Mouse (Mus musculus) forebrain, postnatal 0 days (tissue): ENCODE data around the gene Cnih3. TPM values are rescaled to one million over a fixed set of nuclear protein-coding genes. Genes with fewer than 3 reads are reported as not detected.

Source experiments
- ATAC-seq: fragments of 200-750 bp; cut with Nextera tagmentation; 2 replicates; pipeline ENCODE4 v1.8.0; 2017; ENCODE audit warnings: mild to moderate bottlenecking, moderate library complexity
- DNase-seq: peaks from one replicate; pipeline ENCODE4 v3.0.0-alpha.2; 2015
- H3K27ac ChIP-seq: fragments of 300-500 bp; sonication (generic); 2 replicates; pipeline ENCODE4 v1.5.1; 2014; ENCODE audit warnings: low read depth, mild to moderate bottlenecking, antibody characterized with exemption, low read length, moderate library complexity, mixed read lengths
- H3K27me3 ChIP-seq: fragments of 300-500 bp; sonication (generic); 2 replicates; pipeline ENCODE4 v1.6.1; 2014; ENCODE audit warnings: mild to moderate bottlenecking, low read length, mixed read lengths; ENCODE audit not compliant: insufficient read depth
- H3K36me3 ChIP-seq: fragments of 300-500 bp; sonication (generic); 2 replicates; pipeline ENCODE4 v1.6.1; 2014; ENCODE audit warnings: mild to moderate bottlenecking, moderate library complexity; ENCODE audit not compliant: insufficient read depth
- H3K4me1 ChIP-seq: fragments of 300-500 bp; sonication (generic); 2 replicates; pipeline ENCODE4 v1.6.1; 2014; ENCODE audit warnings: antibody characterized with exemption; ENCODE audit not compliant: insufficient read depth
- H3K4me2 ChIP-seq: fragments of 300-500 bp; sonication (generic); 2 replicates; pipeline ENCODE4 v1.6.1; 2014; ENCODE audit warnings: low read depth, mild to moderate bottlenecking, moderate library complexity
- H3K4me3 ChIP-seq: fragments of 300-500 bp; sonication (generic); 2 replicates; pipeline ENCODE4 v1.5.1; 2014; ENCODE audit warnings: low read depth, low read length, mixed read lengths
- H3K9ac ChIP-seq: fragments of 300-500 bp; sonication (generic); 2 replicates; pipeline ENCODE4 v1.6.1; 2014; ENCODE audit warnings: mild to moderate bottlenecking
- H3K9me3 ChIP-seq: fragments of 300-500 bp; sonication (generic); 2 replicates; pipeline ENCODE4 v1.6.1; 2016; ENCODE audit warnings: low read length
- CTCF ChIP-seq: sonication (generic); IDR thresholded peaks from 2 replicates; pipeline ENCODE4 v1.5.1; 2016; ENCODE audit warnings: antibody characterized with exemption, control low read depth, low read depth
- WGBS: fragments of 180-500 bp; shearing (Covaris S2); extraction: QIAGEN DNeasy Blood & Tissue Kit; methylation state at CpG from one replicate; pipeline ENCODE4 v1.1.7; 2014; 5-methylcytosine and 5-hydroxymethylcytosine counted together
- polyA plus RNA-seq: library from polyadenylated mRNA; unstranded; fragments of >200 nt; fragmentation: Nextera tagmentation; extraction: Ambion mirVana; gene quantifications from 2 replicates; pipeline ENCODE4 v1.2.1, GENCODE M21; 2015
- total RNA-seq: library from RNA; depleted of rRNA; stranded (reverse); fragments of >200 nt; gene quantifications from 2 replicates; pipeline ENCODE4 v1.2.3, GENCODE M21; 2014

Cnih3 gene
- total and polyA plus RNA-seq, 2 experiments from 2014 or later = 49.3 to 62.4 TPM

GRCm38 (mm10) chr1:181329110-181329509, 23.3 kb upstream of the Cnih3 start:
- no peak for DNase-seq
- Histone ChIP-seq H3K9ac (no peak overlapping the region), H3K27ac (no peak overlapping the region), H3K4me1 (peaks cover 4% of the 10 kb centered on the region; the same call in 1 of the 2 replicates), H3K4me3 (no peak overlapping the region), H3K4me2 (no peak overlapping the region), H3K9me3 (no peaks in the 10 kb centered on the region), H3K27me3 (no peaks in the 10 kb centered on the region), H3K36me3 (no peaks in the 10 kb centered on the region)
- no peak for ATAC-seq
- WGBS = 75% methylated on average over 3 of the region's 3 CpGs
- no peak for TF ChIP-seq CTCF

GRCm38 (mm10) chr1:181332597-181332996, 19.8 kb upstream of the Cnih3 start:
- no peak for DNase-seq
- H3K27ac ChIP-seq = no peak overlapping the region
- no peaks in the 10 kb centered on the region for H3K9me3 ChIP-seq
- H3K4me1 ChIP-seq = no peaks in the 10 kb centered on the region
- 30% methylated on average over 2 of the region's 2 CpGs for WGBS
- ATAC-seq = no peak
- H3K4me3 ChIP-seq = no peak overlapping the region
- no peak for TF ChIP-seq CTCF
- H3K9ac ChIP-seq = no peak overlapping the region
- no peak overlapping the region for H3K4me2 ChIP-seq
- H3K36me3 ChIP-seq = no peaks in the 10 kb centered on the region
- no peaks in the 10 kb centered on the region for H3K27me3 ChIP-seq

- Histone ChIP-seq H3K36me3 (no peaks in the 10 kb centered on the region), H3K9me3 (no peaks in the 10 kb centered on the region), H3K4me1 (no peaks in the 10 kb centered on the region), H3K4me3 (no peak overlapping the region), H3K27me3 (no peaks in the 10 kb centered on the region), H3K4me2 (no peak overlapping the region), H3K9ac (no peak overlapping the region), H3K27ac (no peak overlapping the region)
- TF ChIP-seq CTCF = peak; percentile 26; the same call in 1 of the 2 replicates
- 88% methylated on average over 6 of the region's 6 CpGs for WGBS
- DNase-seq (no peak), ATAC-seq (no peak)
These were observed 18.0 kb upstream of the Cnih3 start for GRCm38 (mm10) chr1:181334329-181335018.

- no peaks in the 10 kb centered on the region for H3K4me1 ChIP-seq
- H3K4me3 ChIP-seq = no peak overlapping the region
- DNase-seq (no peak), ATAC-seq (no peak)
- H3K27ac ChIP-seq = no peak overlapping the region
- H3K27me3 ChIP-seq = no peaks in the 10 kb centered on the region
- WGBS = 90% methylated on average over 5 of the region's 5 CpGs
- no peak overlapping the region for H3K9ac ChIP-seq
- no peak overlapping the region for H3K4me2 ChIP-seq
- no peaks in the 10 kb centered on the region for H3K9me3 ChIP-seq
- no peaks in the 10 kb centered on the region for H3K36me3 ChIP-seq
- no peak for TF ChIP-seq CTCF
These were observed 17.4 kb upstream of the Cnih3 start for GRCm38 (mm10) chr1:181335019-181335365.

- TF ChIP-seq CTCF = no peak
- Histone ChIP-seq H3K4me2 (no peak overlapping the region), H3K4me3 (no peak overlapping the region), H3K9ac (no peak overlapping the region), H3K4me1 (no peaks in the 10 kb centered on the region), H3K9me3 (no peaks in the 10 kb centered on the region), H3K27ac (no peak overlapping the region), H3K36me3 (no peaks in the 10 kb centered on the region), H3K27me3 (no peaks in the 10 kb centered on the region)
- ATAC-seq (peak; percentile 36), DNase-seq (no peak)
- 71% methylated on average over 4 of the region's 4 CpGs for WGBS
These were observed 17.0 kb upstream of the Cnih3 start for GRCm38 (mm10) chr1:181335388-181335787.

- TF ChIP-seq CTCF = peak; percentile 31; the same call in 1 of the 2 replicates
- no peak overlapping the region for H3K4me2 ChIP-seq
- no peaks in the 10 kb centered on the region for H3K36me3 ChIP-seq
- H3K4me3 ChIP-seq = no peak overlapping the region
- 91% methylated on average over 6 of the region's 6 CpGs for WGBS
- ATAC-seq (no peak), DNase-seq (no peak)
- no peaks in the 10 kb centered on the region for H3K27me3 ChIP-seq
- H3K4me1 ChIP-seq = no peaks in the 10 kb centered on the region
- no peak overlapping the region for H3K27ac ChIP-seq
- no peaks in the 10 kb centered on the region for H3K9me3 ChIP-seq
- no peak overlapping the region for H3K9ac ChIP-seq
These were observed 15.6 kb upstream of the Cnih3 start for GRCm38 (mm10) chr1:181336857-181337256.

- Histone ChIP-seq H3K27me3 (no peaks in the 10 kb centered on the region), H3K27ac (no peak overlapping the region), H3K9ac (no peak overlapping the region), H3K4me1 (no peaks in the 10 kb centered on the region), H3K9me3 (no peaks in the 10 kb centered on the region), H3K36me3 (no peaks in the 10 kb centered on the region), H3K4me2 (no peak overlapping the region), H3K4me3 (no peak overlapping the region)
- ATAC-seq = no peak
- no peak for DNase-seq
- 90% methylated on average over 6 of the region's 6 CpGs for WGBS
- TF ChIP-seq CTCF = no peak
These were observed 13.3 kb upstream of the Cnih3 start for GRCm38 (mm10) chr1:181339106-181339505.
